Mouse (Mus musculus): ENCODE results near the gene Ap2a1.

GRCm38 (mm10) chr7:44949922-44950321 lies 20.6 kb upstream of the Ap2a1 start:
- no peak for TF ChIP-seq CTCF (IDR thresholded peaks at IDR 0.05; ENCODE audit: extremely low read depth, insufficient read depth, low read length)
- TF ChIP-seq POLR2A (IDR thresholded peaks at IDR 0.05; ENCODE audit: extremely low read depth, insufficient read depth, low read length), result peak; percentile 12; the same call in 1 of the 2 replicates

Data from cortical plate, adult 2 months (tissue).